Mouse (Mus musculus) erythroblast, embryonic 14.5 days (primary cell): ENCODE data around the gene Anks1b.

Experiments
- GATA1 ChIP-seq: IDR thresholded peaks from 2 replicates; pipeline ENCODE4 v1.6.1; 2012; ENCODE audit warnings: low read length, inconsistent platforms, mixed read lengths
- TAL1 ChIP-seq: IDR thresholded peaks from 3 replicates; pipeline ENCODE4 v1.6.1; 2012; ENCODE audit warnings: low read length, inconsistent platforms, mixed read lengths

GRCm38 (mm10) chr10:90380704-90381339 lies 507.5 kb downstream of the Anks1b start:
- TF ChIP-seq GATA1 (no peak), TAL1 (no peak)
